ENCODE assay signal across 9 mouse cellular contexts in the genomic region with DNA sequence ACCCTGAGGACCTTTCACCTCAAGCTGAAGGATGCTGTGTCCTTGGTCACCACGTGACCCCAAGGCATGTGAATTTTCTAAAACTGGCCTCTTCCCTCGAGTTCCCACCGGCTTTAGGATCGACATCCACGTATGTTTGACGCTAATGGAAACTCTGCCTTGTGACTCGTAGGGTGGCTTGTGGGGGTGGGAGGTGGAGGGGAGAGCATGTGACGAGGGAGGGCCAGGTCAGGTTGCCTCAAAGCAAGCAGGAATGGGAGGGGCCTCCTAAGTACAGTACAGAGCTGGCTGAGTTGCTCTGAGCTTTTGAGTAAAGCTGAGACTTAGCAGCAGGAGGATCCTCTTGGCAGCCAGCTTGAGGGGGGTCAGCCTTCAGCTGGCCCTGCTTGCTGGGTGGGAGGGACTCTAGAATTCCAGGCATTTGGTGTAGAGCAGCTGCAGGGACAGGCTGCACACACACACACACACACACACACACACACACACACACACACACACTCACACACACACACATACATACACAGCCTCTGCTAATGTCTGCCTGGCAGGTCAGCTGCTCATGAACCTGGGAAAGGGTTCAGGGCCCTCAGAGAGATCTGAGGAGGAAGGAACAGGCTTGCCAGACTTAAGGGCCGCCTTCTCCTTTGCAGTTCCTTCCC.
DNase-seq lines count a peak whose midpoint lies in the region; ATAC-seq and TF ChIP-seq lines count a peak whose summit lies in the region.
"Had no signal": no experiment of that assay in that cellular context is flagged by ENCODE, and none has a peak within 500 bp of the region (broad histone marks: within the 10 kb centered on the region; RNA-seq: fewer than 3 reads in every experiment).

No protein-coding gene starts in this region.

- H3K27ac ChIP-seq in lung, embryonic 14.5 days (ENCODE audit: low read depth): peak overlapping the region; percentile 92
- H3K27ac ChIP-seq in embryonic facial prominence, embryonic 15.5 days (replicated peaks): peak overlapping the region; percentile 88
- peak overlapping the region; percentile 64 for H3K27ac ChIP-seq in intestine, embryonic 15.5 days
- H3K27ac ChIP-seq: macrophage had no signal

- H3K4me2 ChIP-seq in lung, embryonic 14.5 days: peak overlapping the region; percentile 21; the same call in 1 of the 2 replicates
- H3K4me2 ChIP-seq in embryonic facial prominence, embryonic 15.5 days (replicated peaks): no peak overlapping the region
- no peak overlapping the region for H3K4me2 ChIP-seq in intestine, embryonic 15.5 days (replicated peaks)

- ATAC-seq in lung, embryonic 14.5 days (ENCODE audit: insufficient read depth): peak; percentile 94
- ATAC-seq in embryonic facial prominence, embryonic 15.5 days (ENCODE audit: insufficient number of reproducible peaks, low FRiP score, low TSS enrichment, low read depth): peak; percentile 90
- ATAC-seq in intestine, embryonic 15.5 days: peak; percentile 93

- no peak overlapping the region for H3K4me3 ChIP-seq in lung, embryonic 14.5 days (ENCODE audit: low read depth, low read length)
- no peak overlapping the region for H3K4me3 ChIP-seq in lung, adult 2 months (replicated peaks; ENCODE audit: extremely low read depth, low read depth, low read length)
- no peak overlapping the region for H3K4me3 ChIP-seq in embryonic facial prominence, embryonic 15.5 days (replicated peaks)
- H3K4me3 ChIP-seq in intestine, embryonic 15.5 days (replicated peaks): no peak overlapping the region

- H3K4me1 ChIP-seq in lung, embryonic 14.5 days (ENCODE audit: insufficient read depth): peaks cover 30% of the 10 kb centered on the region
- H3K4me1 ChIP-seq in lung, adult 2 months (ENCODE audit: control insufficient read depth, insufficient read depth, low read length): 0 out of 2 replicates have a peak, but pooled peaks cover 2% of the 10 kb centered on the region
- H3K4me1 ChIP-seq in embryonic facial prominence, embryonic 15.5 days: peaks cover 31% of the 10 kb centered on the region
- H3K4me1 ChIP-seq in intestine, embryonic 15.5 days (replicated peaks): peaks cover 21% of the 10 kb centered on the region

- H3K36me3 ChIP-seq in lung, embryonic 14.5 days (ENCODE audit: insufficient read depth): no peaks in the 10 kb centered on the region
- no peaks in the 10 kb centered on the region for H3K36me3 ChIP-seq in embryonic facial prominence, embryonic 15.5 days
- H3K36me3 ChIP-seq in intestine, embryonic 15.5 days: no peaks in the 10 kb centered on the region

- no peak for TF ChIP-seq CTCF in lung, embryonic 14.5 days (IDR thresholded peaks at IDR 0.05; ENCODE audit: low read depth)
- no peak for TF ChIP-seq CTCF in lung, adult 2 months (IDR thresholded peaks at IDR 0.05; ENCODE audit: insufficient read depth, low read length)

- 15% methylated on average over 9 of the region's 9 CpGs for WGBS in lung, embryonic 14.5 days
- 34% methylated on average over 9 of the region's 9 CpGs for WGBS in lung, adult 2 months
- WGBS in embryonic facial prominence, embryonic 15.5 days: 32% methylated on average over 9 of the region's 9 CpGs
- WGBS in intestine, embryonic 15.5 days: 33% methylated on average over 9 of the region's 9 CpGs

- no peak overlapping the region; the same call in 1 of the 2 replicates for H3K9ac ChIP-seq in lung, embryonic 14.5 days
- no peak overlapping the region for H3K9ac ChIP-seq in embryonic facial prominence, embryonic 15.5 days
- H3K9ac ChIP-seq in intestine, embryonic 15.5 days: no peak overlapping the region

- no peak for TF ChIP-seq POLR2A in lung, adult 2 months (IDR thresholded peaks at IDR 0.05; ENCODE audit: borderline replicate concordance, extremely low read depth, low read depth, low read length)

- H3K27me3 ChIP-seq in lung, embryonic 14.5 days (ENCODE audit: insufficient read depth, low read length): no peaks in the 10 kb centered on the region
- H3K27me3 ChIP-seq in embryonic facial prominence, embryonic 15.5 days: no peaks in the 10 kb centered on the region
- no peaks in the 10 kb centered on the region for H3K27me3 ChIP-seq in intestine, embryonic 15.5 days (replicated peaks)

- H3K9me3 ChIP-seq in lung, embryonic 14.5 days (ENCODE audit: low read depth, low read length): no peaks in the 10 kb centered on the region
- H3K9me3 ChIP-seq in embryonic facial prominence, embryonic 15.5 days (replicated peaks): no peaks in the 10 kb centered on the region
- H3K9me3 ChIP-seq in intestine, embryonic 15.5 days: no peaks in the 10 kb centered on the region

- DNase-seq in lung, embryonic 14.5 days: peak; percentile 93
- no peak for DNase-seq in lung, adult 2 months
- peak; percentile 87 for DNase-seq in lung, postnatal 10 days
- DNase-seq in testis, postnatal 14 days (ENCODE audit: low spot score): peak; percentile 63
- no peak for DNase-seq in cerebellum, postnatal 25 days
- no peak for DNase-seq in layer of hippocampus, adult 9-11 months

Comparison
In these comparisons a context has a peak if more than half of its experiments do, and no peak if none do; other contexts are left out.
1. DNase-seq: peak in lung, embryonic 14.5 days (single experiment), lung, postnatal 10 days (single experiment) and testis, postnatal 14 days (single experiment); none in lung, adult 2 months (single experiment), cerebellum, postnatal 25 days (0 of 2) and layer of hippocampus, adult 9-11 months (single experiment).
2. Peak in every context shown above with its lines, with median percentiles within 50 percentile points of each other: ATAC-seq and H3K27ac ChIP-seq.